ENCODE assay signal across 8 mouse cellular contexts in the genomic region with DNA sequence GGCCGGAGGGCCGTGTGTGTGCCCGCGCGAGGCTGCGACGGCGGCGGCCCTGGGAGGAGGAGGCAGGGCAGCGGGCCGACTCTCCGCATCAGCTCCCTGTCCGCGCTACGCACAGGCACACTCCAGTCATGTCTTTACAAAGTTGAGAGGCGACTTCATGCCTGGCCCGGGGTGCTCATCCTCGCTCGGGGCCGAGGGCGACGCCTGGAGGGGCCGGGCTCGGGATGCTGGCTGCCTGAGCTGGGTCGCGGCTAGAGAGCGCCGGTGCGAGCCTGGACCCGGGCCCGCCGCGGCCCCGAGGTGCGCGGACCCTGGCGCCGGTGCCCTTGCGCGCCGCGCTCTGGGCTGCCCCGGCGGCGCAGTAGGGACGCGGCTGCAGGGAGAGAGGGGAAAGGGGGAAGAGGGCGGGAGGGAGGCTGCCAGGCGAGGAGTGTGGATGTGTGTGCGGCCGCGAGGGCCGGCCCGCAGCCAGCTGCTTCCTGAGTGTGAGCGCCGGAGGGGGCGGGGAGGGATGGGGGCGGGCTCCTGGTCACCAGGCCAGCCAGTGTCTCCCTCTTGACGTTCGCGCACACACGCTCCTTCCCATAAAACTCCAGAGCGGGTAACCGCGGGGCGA. TPM values are rescaled to one million over a fixed set of nuclear protein-coding genes. Genes with fewer than 3 reads are reported as not detected.
DNase-seq lines count a peak whose midpoint lies in the region; ATAC-seq and TF ChIP-seq lines count a peak whose summit lies in the region.

TSS of gene Glis3 (minus strand) at position 302 of the 616 bp plus-strand sequence.

- H3K4me3 ChIP-seq in erythroblast, embryonic 14.5 days (replicated peaks) = peak within 1 kb of the TSS; percentile 28
- H3K4me3 ChIP-seq in cortical plate, adult 2 months (ENCODE audit: insufficient read depth, low read length) = peak within 1 kb of the TSS; percentile 41
- H3K4me3 ChIP-seq in intestine, embryonic 16.5 days (ENCODE audit: low read length) = peak within 1 kb of the TSS; percentile 70
- H3K4me3 ChIP-seq in limb, embryonic 12.5 days (replicated peaks) = peak within 1 kb of the TSS; percentile 62
- peak within 1 kb of the TSS; percentile 60 for H3K4me3 ChIP-seq in midbrain, embryonic 12.5 days
- peak within 1 kb of the TSS; percentile 66 for H3K4me3 ChIP-seq in stomach, postnatal 0 days (ENCODE audit: low read depth, low read length)

- no peaks in the 10 kb centered on the region for H3K4me1 ChIP-seq in erythroblast, embryonic 14.5 days (ENCODE audit: control insufficient read depth)
- no peaks in the 10 kb centered on the region for H3K4me1 ChIP-seq in cortical plate, adult 2 months (ENCODE audit: control insufficient read depth, insufficient read depth, low read length)
- peaks cover 8% of the 10 kb centered on the region; the same call in 1 of the 2 replicates for H3K4me1 ChIP-seq in intestine, embryonic 16.5 days (ENCODE audit: control insufficient read depth, insufficient read depth, low read length)
- peaks cover 25% of the 10 kb centered on the region for H3K4me1 ChIP-seq in limb, embryonic 12.5 days (replicated peaks)
- peaks cover 25% of the 10 kb centered on the region for H3K4me1 ChIP-seq in midbrain, embryonic 12.5 days
- H3K4me1 ChIP-seq in stomach, postnatal 0 days (replicated peaks; ENCODE audit: control insufficient read depth, insufficient read depth) = peaks cover 2% of the 10 kb centered on the region; the same call in 1 of the 2 replicates

- H3K9me3 ChIP-seq in erythroblast, embryonic 14.5 days (ENCODE audit: control insufficient read depth, low read length) = no peaks in the 10 kb centered on the region; the same call in 1 of the 2 replicates
- H3K9me3 ChIP-seq in intestine, embryonic 16.5 days (ENCODE audit: control insufficient read depth, low read length) = no peaks in the 10 kb centered on the region
- no peaks in the 10 kb centered on the region for H3K9me3 ChIP-seq in limb, embryonic 12.5 days
- H3K9me3 ChIP-seq in midbrain, embryonic 12.5 days = no peaks in the 10 kb centered on the region
- no peaks in the 10 kb centered on the region for H3K9me3 ChIP-seq in stomach, postnatal 0 days (ENCODE audit: control insufficient read depth, low read length)

- TF ChIP-seq EP300 in stomach, postnatal 0 days (optimal IDR thresholded peaks at IDR 0.05) = no peak

- H3K36me3 ChIP-seq in erythroblast, embryonic 14.5 days (ENCODE audit: control insufficient read depth) = no peaks in the 10 kb centered on the region
- no peaks in the 10 kb centered on the region for H3K36me3 ChIP-seq in intestine, embryonic 16.5 days (ENCODE audit: control insufficient read depth, insufficient read depth, low read length)
- no peaks in the 10 kb centered on the region for H3K36me3 ChIP-seq in limb, embryonic 12.5 days
- no peaks in the 10 kb centered on the region for H3K36me3 ChIP-seq in midbrain, embryonic 12.5 days
- H3K36me3 ChIP-seq in stomach, postnatal 0 days (ENCODE audit: control insufficient read depth, insufficient read depth, low read length) = no peaks in the 10 kb centered on the region

- H3K27ac ChIP-seq in cortical plate, adult 2 months (ENCODE audit: insufficient read depth, low read length) = no peak within 1 kb of the TSS
- peak within 1 kb of the TSS; percentile 59 for H3K27ac ChIP-seq in intestine, embryonic 16.5 days (ENCODE audit: low read length)
- peak within 1 kb of the TSS; percentile 31; the same call in 1 of the 2 replicates for H3K27ac ChIP-seq in limb, embryonic 12.5 days
- 0 out of 2 replicates have a peak within 1 kb of the TSS, but pooled peaks have one; percentile 30 for H3K27ac ChIP-seq in midbrain, embryonic 12.5 days (replicated peaks)
- H3K27ac ChIP-seq in stomach, postnatal 0 days (replicated peaks) = 0 out of 2 replicates have a peak within 1 kb of the TSS, but pooled peaks have one; percentile 30

- H3K9ac ChIP-seq in intestine, embryonic 16.5 days (ENCODE audit: low read depth, low read length) = peak within 1 kb of the TSS; percentile 70
- H3K9ac ChIP-seq in limb, embryonic 12.5 days (replicated peaks) = peak within 1 kb of the TSS; percentile 69
- H3K9ac ChIP-seq in midbrain, embryonic 12.5 days (replicated peaks) = peak within 1 kb of the TSS; percentile 63
- peak within 1 kb of the TSS; percentile 61 for H3K9ac ChIP-seq in stomach, postnatal 0 days (ENCODE audit: low read length)

- no peak for TF ChIP-seq POLR2A in cortical plate, adult 2 months (IDR thresholded peaks at IDR 0.05; ENCODE audit: extremely low read depth, insufficient read depth, low read length)

- no peak for TF ChIP-seq CTCF in cortical plate, adult 2 months (IDR thresholded peaks at IDR 0.05; ENCODE audit: extremely low read depth, insufficient read depth, low read length)
- TF ChIP-seq CTCF in stomach, postnatal 0 days (IDR thresholded peaks at IDR 0.05; ENCODE audit: low read depth) = peak; percentile 33; the same call in 1 of the 2 replicates

- peak within 1 kb of the TSS; percentile 100 for H3K4me2 ChIP-seq in intestine, embryonic 16.5 days (ENCODE audit: low read depth, low read length)
- peak within 1 kb of the TSS; percentile 97 for H3K4me2 ChIP-seq in limb, embryonic 12.5 days
- H3K4me2 ChIP-seq in midbrain, embryonic 12.5 days (replicated peaks) = peak within 1 kb of the TSS; percentile 98
- peak within 1 kb of the TSS; percentile 99 for H3K4me2 ChIP-seq in stomach, postnatal 0 days (replicated peaks; ENCODE audit: low read depth)

- ATAC-seq in erythroblast, adult 5-6 weeks (replicated peaks; ENCODE audit: low FRiP score, poor library complexity, severe bottlenecking) = no peak
- peak; percentile 76 for ATAC-seq in granulocyte monocyte progenitor cell, adult 5-6 weeks (replicated peaks; ENCODE audit: poor library complexity, severe bottlenecking)
- ATAC-seq in intestine, embryonic 16.5 days = peak; percentile 89
- peak; percentile 84 for ATAC-seq in limb, embryonic 12.5 days (ENCODE audit: insufficient number of reproducible peaks, insufficient read depth, low FRiP score, low TSS enrichment, low read depth)
- ATAC-seq in midbrain, embryonic 12.5 days (ENCODE audit: low FRiP score, low read depth) = peak; percentile 92
- ATAC-seq in stomach, postnatal 0 days (ENCODE audit: low FRiP score, low TSS enrichment) = peak; percentile 84

- peak; percentile 82 for DNase-seq in stomach, postnatal 0 days (ENCODE audit: low spot score)

- WGBS in intestine, embryonic 16.5 days = under 1% methylated on average over 58 of the region's 66 CpGs
- under 1% methylated on average over 60 of the region's 66 CpGs for WGBS in limb, embryonic 12.5 days
- WGBS in midbrain, embryonic 12.5 days = under 1% methylated on average over 52 of the region's 66 CpGs
- WGBS in stomach, postnatal 0 days = under 1% methylated on average over 61 of the region's 66 CpGs

- H3K27me3 ChIP-seq in erythroblast, embryonic 14.5 days (ENCODE audit: control insufficient read depth) = peaks cover 46% of the 10 kb centered on the region
- H3K27me3 ChIP-seq in intestine, embryonic 16.5 days (replicated peaks; ENCODE audit: control insufficient read depth, insufficient read depth, low read length) = peaks cover 2% of the 10 kb centered on the region; the same call in 1 of the 2 replicates
- peaks cover 45% of the 10 kb centered on the region for H3K27me3 ChIP-seq in limb, embryonic 12.5 days
- peaks cover 62% of the 10 kb centered on the region for H3K27me3 ChIP-seq in midbrain, embryonic 12.5 days
- 0 out of 2 replicates have a peak, but pooled peaks cover 3% of the 10 kb centered on the region for H3K27me3 ChIP-seq in stomach, postnatal 0 days (ENCODE audit: control insufficient read depth, insufficient read depth, low read length)

RNA-seq across cellular contexts. Expression of gene Glis3, which starts in this region (rescaled TPM):
- polyA plus RNA-seq in erythroblast, embryonic 14.5 days (2012) = 0.02 TPM in 1 of 2 replicates, not detected in the other
- 0.38 and 1.7 TPM in 2 replicates for total RNA-seq in erythroblast, adult 5-6 weeks (2015; ENCODE audit: low replicate concordance)
- total RNA-seq in erythroblast, adult 5-6 weeks (2017; ENCODE audit: low replicate concordance) = 0.43 and 0.70 TPM in 2 replicates
- 1.9 and 2.0 TPM in 2 replicates for polyA plus RNA-seq in cortical plate, adult 2 months (2012; rRNA removed)
- 8.9 and 10.0 TPM in 2 replicates for total RNA-seq in granulocyte monocyte progenitor cell, adult 5-6 weeks (2014; fragmentation: Nextera tagmentation)
- total RNA-seq in granulocyte monocyte progenitor cell, adult 5-6 weeks (2017) = 3.4 and 4.5 TPM in 2 replicates
- polyA plus RNA-seq in intestine, embryonic 16.5 days (2015; fragmentation: Nextera tagmentation; extraction: Ambion mirVana) = 0.73 and 0.97 TPM in 2 replicates
- 3.8 TPM in 2 replicates for polyA plus RNA-seq in limb, embryonic 12.5 days (2016; fragmentation: Nextera tagmentation; extraction: Ambion mirVana)
- polyA plus RNA-seq in midbrain, embryonic 12.5 days (2016; fragmentation: Nextera tagmentation; extraction: Ambion mirVana) = 3.0 and 3.5 TPM in 2 replicates
- polyA plus RNA-seq in stomach, postnatal 0 days (2015; fragmentation: Nextera tagmentation; extraction: Ambion mirVana) = 0.85 and 1.0 TPM in 2 replicates

Comparison
In these comparisons a context has a peak if more than half of its experiments do, and no peak if none do; other contexts are left out.
1. Peak in ATAC-seq, H3K4me3 ChIP-seq, H3K27ac ChIP-seq, H3K9ac ChIP-seq and H3K4me2 ChIP-seq in intestine, embryonic 16.5 days; RNA of the gene not detected or under 1 TPM.